9 mouse cellular contexts compared by ENCODE assay signal in the genomic region with DNA sequence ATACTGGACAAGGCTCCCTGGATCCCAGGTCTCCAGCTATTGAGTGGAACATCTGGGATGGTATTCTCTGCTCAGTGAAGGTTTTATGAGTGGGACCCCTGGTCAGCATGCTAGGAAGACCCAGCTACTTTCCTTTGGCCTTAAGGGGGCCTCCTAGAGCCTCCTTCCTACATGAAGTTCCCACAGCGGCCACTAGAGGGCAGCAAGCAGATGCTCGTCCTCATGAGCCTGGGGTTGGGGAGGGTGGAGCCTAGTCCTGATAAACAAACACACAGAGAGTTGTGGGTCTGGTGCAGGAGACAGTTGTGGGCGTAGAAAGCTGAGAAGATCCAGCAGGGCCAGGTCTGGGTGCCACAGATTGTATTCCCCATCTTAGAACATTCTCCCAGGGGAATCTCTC. TPM values are rescaled to one million over a fixed set of nuclear protein-coding genes. Genes with fewer than 3 reads are reported as not detected.
A peak's percentile ranks its signal among the peaks of the same experiment; 100 is the strongest.
DNase-seq lines count a peak whose midpoint lies in the region; ATAC-seq lines count a peak whose summit lies in the region.
"Had no signal": no experiment of that assay in that cellular context is flagged by ENCODE, and none has a peak within 500 bp of the region (broad histone marks: within the 10 kb centered on the region; RNA-seq: fewer than 3 reads in every experiment).

No protein-coding gene starts in this region.

- 5% methylated on average over 3 of the region's 3 CpGs for WGBS in hindbrain, embryonic 16.5 days

- H3K4me1 ChIP-seq in hindbrain, embryonic 16.5 days (ENCODE audit: control insufficient read depth, insufficient read depth, low read depth, low read length), result no peaks in the 10 kb centered on the region

- peak; percentile 92 for DNase-seq in R1 (ENCODE audit: low read depth, low spot score)
- peak; percentile 92 to 95 for DNase-seq in cerebellum, postnatal 10 days
- DNase-seq in frontal cortex, postnatal 36 days (ENCODE audit: low spot score in 2 of 2), result peak; percentile 86 to 87
- DNase-seq in left cerebral cortex, adult 11 months (ENCODE audit: low spot score), result peak; percentile 77
- peak; percentile 79 to 91 for DNase-seq in lung, postnatal 4 days
- peak; percentile 79 to 87 for DNase-seq in right cerebral cortex, postnatal 10 days (ENCODE audit: low spot score in 2 of 2)
- peak; percentile 87 for DNase-seq in urinary bladder, postnatal 14 days (ENCODE audit: low spot score)

- H3K36me3 ChIP-seq in hindbrain, embryonic 16.5 days (ENCODE audit: control insufficient read depth, insufficient read depth, low read length), result no peaks in the 10 kb centered on the region

- peak; percentile 54 for ATAC-seq in hindbrain, embryonic 16.5 days

- H3K4me3 ChIP-seq in hindbrain, embryonic 16.5 days (ENCODE audit: low read length), result no peak overlapping the region
- H3K4me3 ChIP-seq: neural tube, embryonic 12.5 days had no signal

- H3K9me3 ChIP-seq in hindbrain, embryonic 16.5 days (ENCODE audit: control insufficient read depth, low read length), result no peaks in the 10 kb centered on the region
- H3K9me3 ChIP-seq: neural tube, embryonic 12.5 days had no signal

- H3K9ac ChIP-seq in hindbrain, embryonic 16.5 days (ENCODE audit: low read depth, low read length), result no peak overlapping the region
- H3K9ac ChIP-seq: neural tube, embryonic 12.5 days had no signal

- H3K4me2 ChIP-seq in hindbrain, embryonic 16.5 days (ENCODE audit: low read length), result 0 out of 2 replicates have a peak overlapping the region, but pooled peaks have one; percentile 6
- H3K4me2 ChIP-seq: neural tube, embryonic 12.5 days had no signal

- no peaks in the 10 kb centered on the region for H3K27me3 ChIP-seq in hindbrain, embryonic 16.5 days (replicated peaks; ENCODE audit: control insufficient read depth, insufficient read depth, low read length)
- H3K27me3 ChIP-seq: neural tube, embryonic 12.5 days had no signal

- H3K27ac ChIP-seq in hindbrain, embryonic 16.5 days (ENCODE audit: low read depth, low read length), result no peak overlapping the region
- H3K27ac ChIP-seq: neural tube, embryonic 12.5 days had no signal

RNA-seq across cellular contexts. Expression of a gene that starts 9.1 kb away (rescaled TPM):
- 6.7 and 6.9 TPM in 2 replicates for polyA plus RNA-seq in hindbrain, embryonic 16.5 days (2015; fragmentation: Nextera tagmentation; extraction: Ambion mirVana)

RNA-seq across cellular contexts. Expression of a gene that starts 10.2 kb away (rescaled TPM):
- polyA plus RNA-seq in hindbrain, embryonic 16.5 days (2015; fragmentation: Nextera tagmentation; extraction: Ambion mirVana), result 22.8 and 23.5 TPM in 2 replicates

RNA-seq across cellular contexts. Expression of a gene that starts 36.0 kb away (rescaled TPM):
- 44.5 and 55.2 TPM in 2 replicates for polyA plus RNA-seq in hindbrain, embryonic 16.5 days (2015; fragmentation: Nextera tagmentation; extraction: Ambion mirVana)
